Mouse (Mus musculus) C3H10T1/2 (cell line): ENCODE data around the gene Col11a2. TPM values are rescaled to one million over a fixed set of nuclear protein-coding genes. Genes with fewer than 3 reads are reported as not detected.

Experiments
- polyA plus RNA-seq, 2 experiments: library from polyadenylated mRNA; unstranded; fragments of >200 nt; fragmentation: generic; extraction: Trizol; gene quantifications; one replicate each; pipeline ENCODE4 v1.2.1; 2012; ENCODE audit warnings: missing spikeins in 2 of 2

Col11a2 gene
- polyA plus RNA-seq, result 1 to 10 TPM in 1 of 2 experiments, under 1 TPM in 1; 0.06 to 3.6 TPM

GRCm38 (mm10) chr17:34038878-34039561, at the start of gene Col11a2:
Gene Col11a2, plus strand, starts transcription at chr17:34039437.

GRCm38 (mm10) chr17:34000150-34000537, 39.1 kb upstream of the Col11a2 start, which contains the start of gene H2-K1:
Gene H2-K1, minus strand, starts transcription at chr17:34000347.

DNA sequence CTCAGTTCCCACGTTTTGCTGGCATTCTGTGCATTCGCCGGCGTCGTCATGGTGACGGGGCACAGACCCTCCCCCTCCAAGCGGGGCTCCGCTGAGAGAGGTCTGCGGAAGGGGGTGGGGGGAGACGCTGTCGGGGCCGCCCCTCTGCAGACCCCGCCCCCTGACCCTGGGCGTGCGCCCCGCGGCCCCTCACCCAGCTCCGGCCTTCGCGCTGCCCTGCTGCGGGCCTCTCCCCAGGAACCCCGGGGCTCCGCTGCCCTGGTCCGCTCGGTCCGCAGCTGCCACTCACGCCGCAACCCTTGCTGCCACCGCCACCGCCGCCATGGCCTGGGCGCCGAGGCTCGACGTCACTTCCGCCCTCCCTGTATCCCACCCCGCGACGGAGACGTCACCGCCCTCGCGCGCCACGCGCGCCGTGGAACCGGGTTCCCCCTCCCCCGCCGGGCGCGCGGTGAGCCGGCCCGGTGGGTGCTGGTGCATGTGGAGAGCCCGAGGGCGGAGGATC, 14.9 kb upstream of the Col11a2 start, which contains the start of gene Ring1:
Gene Ring1 (minus strand): TSS at position 364 of the 505 bp plus-strand sequence.

DNA sequence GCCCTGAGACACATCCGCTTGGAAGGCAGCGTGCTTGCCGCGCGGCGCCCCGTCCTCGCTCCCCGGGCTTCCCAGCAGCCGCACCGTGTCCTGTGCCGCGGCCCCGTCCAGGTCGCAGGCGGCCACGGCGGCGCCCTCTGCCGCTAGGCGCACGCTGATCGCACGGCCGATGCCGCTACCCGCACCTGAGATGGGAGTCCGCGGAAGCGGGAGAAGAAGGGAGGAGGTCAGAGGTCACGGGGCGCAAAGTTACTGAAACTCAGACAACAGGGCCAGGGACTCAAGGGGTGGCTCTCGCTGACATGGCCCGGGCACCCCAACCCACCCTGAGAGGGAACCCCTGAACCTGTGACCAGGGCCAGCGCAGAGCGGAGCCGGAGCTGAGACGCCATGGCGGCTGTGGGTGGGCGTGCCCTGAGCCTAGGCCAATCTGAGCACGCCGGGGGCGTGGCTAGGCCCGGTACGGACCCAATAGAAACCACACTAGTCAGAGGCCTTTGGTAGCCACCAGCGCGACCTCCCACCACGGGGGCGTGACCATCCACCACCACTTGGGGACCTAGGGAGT, 11.5 kb upstream of the Col11a2 start, which contains the start of gene H2-Ke6:
Gene H2-Ke6 (minus strand): TSS at position 405 of the 568 bp plus-strand sequence.

DNA sequence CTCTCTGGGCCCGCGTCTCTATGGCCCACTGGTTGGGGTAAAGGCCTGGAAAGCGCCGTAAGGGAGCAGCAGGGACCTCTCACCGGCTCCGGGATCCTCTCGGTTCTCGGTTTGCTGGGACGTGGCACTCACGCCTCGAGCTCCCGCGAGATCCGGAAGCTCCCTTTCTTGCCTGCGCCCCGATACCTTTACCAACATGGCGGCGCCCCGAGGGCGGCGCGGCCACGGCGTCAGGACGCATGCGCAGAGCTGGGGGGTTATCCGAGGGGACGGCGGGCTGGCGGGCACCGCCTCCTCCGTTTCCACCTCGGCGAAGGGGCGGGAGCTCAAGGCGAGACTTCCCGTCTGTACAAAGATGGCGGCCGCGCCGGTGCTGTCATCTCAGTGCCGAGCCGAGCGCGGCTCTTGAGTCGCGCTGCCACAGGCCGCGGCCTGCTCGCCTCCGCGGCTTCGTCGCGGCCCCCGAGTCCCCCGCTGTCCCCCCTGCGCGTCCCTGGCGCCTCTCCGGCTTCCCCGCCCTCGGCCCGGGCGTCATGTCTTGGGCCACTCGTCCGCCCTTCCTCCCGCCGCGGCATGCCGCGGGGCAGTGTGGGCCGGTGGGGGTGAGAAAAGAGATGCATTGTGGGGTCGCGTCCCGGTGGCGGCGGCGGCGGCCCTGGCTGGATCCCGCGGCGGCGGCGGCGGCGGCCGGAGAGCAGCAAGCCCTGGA, 7.6 kb upstream of the Col11a2 start, which contains the start of the genes Slc39a7 and Rxrb:
Gene Slc39a7 (minus strand): TSS at position 218 of the 709 bp plus-strand sequence.
Gene Rxrb (plus strand): TSS at position 348 of the 709 bp plus-strand sequence.

GRCm38 (mm10) chr17:34092197-34092875, 53.1 kb downstream of the Col11a2 start, which contains the start of gene H2-Oa:
Gene H2-Oa, plus strand, starts transcription at chr17:34092340.

Other genes with a start within 250 kb of the Col11a2 start
- gene Kank3, start 228.9 kb upstream of the Col11a2 start, polyA plus RNA-seq, result 1 to 10 TPM; 1.0 to 4.9 TPM
- over 10,000 TPM; 10,760 to 16,218 TPM for gene Rps28, start 214.9 kb upstream of the Col11a2 start, polyA plus RNA-seq
- gene Ndufa7, start 214.9 kb upstream of the Col11a2 start, polyA plus RNA-seq, result 100 to 1,000 TPM; 479 to 931 TPM
- 100 to 1,000 TPM in 1 of 2 experiments, 10 to 100 TPM in 1; 81.6 to 103 TPM for gene Cd320, start 196.3 kb upstream of the Col11a2 start, polyA plus RNA-seq
- not detected for gene Gm7029, start 165.6 kb upstream of the Col11a2 start, polyA plus RNA-seq
- 10 to 100 TPM; 39.2 to 77.3 TPM for gene Kifc1, start 148.8 kb upstream of the Col11a2 start, polyA plus RNA-seq
- gene Platr17, start 134.3 kb upstream of the Col11a2 start, polyA plus RNA-seq, result under 1 TPM in 1 of 2 experiments, not detected in 1; 0.06 TPM
- gene Daxx, start 130.0 kb upstream of the Col11a2 start, polyA plus RNA-seq, result 10 to 100 TPM; 13.4 to 31.0 TPM
- gene Tapbp, start 123.5 kb upstream of the Col11a2 start, polyA plus RNA-seq, result 100 to 1,000 TPM in 1 of 2 experiments, 10 to 100 TPM in 1; 39.2 to 255 TPM
- 10 to 100 TPM; 20.9 to 42.1 TPM for gene Zbtb22, start 123.5 kb upstream of the Col11a2 start, polyA plus RNA-seq
- 10 to 100 TPM; 19.9 to 40.0 TPM for gene Rgl2, start 109.9 kb upstream of the Col11a2 start, polyA plus RNA-seq
- 100 to 1,000 TPM; 122 to 253 TPM for gene Pfdn6, start 99.1 kb upstream of the Col11a2 start, polyA plus RNA-seq
- gene Wdr46, start 98.8 kb upstream of the Col11a2 start, polyA plus RNA-seq, result 10 to 100 TPM; 25.4 to 28.0 TPM
- 1 to 10 TPM in 1 of 2 experiments, under 1 TPM in 1; 0.66 to 1.2 TPM for gene B3galt4, start 87.9 kb upstream of the Col11a2 start, polyA plus RNA-seq
- gene Vps52, start 83.6 kb upstream of the Col11a2 start, polyA plus RNA-seq, result 10 to 100 TPM; 20.0 to 36.5 TPM
- gene Rps18, start 83.4 kb upstream of the Col11a2 start, polyA plus RNA-seq, result 100 to 1,000 TPM; 437 to 511 TPM
- gene H2-K1, start 39.1 kb upstream of the Col11a2 start, polyA plus RNA-seq, result 10 to 100 TPM in 1 of 2 experiments, 1 to 10 TPM in 1; 4.9 to 16.7 TPM
- 10 to 100 TPM; 21.3 to 55.6 TPM for gene Ring1, start 14.8 kb upstream of the Col11a2 start, polyA plus RNA-seq
- 10 to 100 TPM; 28.3 to 67.1 TPM for gene H2-Ke6, start 11.4 kb upstream of the Col11a2 start, polyA plus RNA-seq
- 100 to 1,000 TPM; 129 to 161 TPM for gene Slc39a7, start 7.8 kb upstream of the Col11a2 start, polyA plus RNA-seq
- gene Rxrb, start 7.6 kb upstream of the Col11a2 start, polyA plus RNA-seq, result 10 to 100 TPM; 41.4 to 60.6 TPM
- not detected for gene H2-Oa, start 52.9 kb downstream of the Col11a2 start, polyA plus RNA-seq
- gene H2-DMa, start 80.1 kb downstream of the Col11a2 start, polyA plus RNA-seq, result 10 to 100 TPM in 1 of 2 experiments, 1 to 10 TPM in 1; 5.1 to 26.0 TPM
- 100 to 1,000 TPM in 1 of 2 experiments, 10 to 100 TPM in 1; 56.1 to 145 TPM for gene Brd2, start 83.2 kb downstream of the Col11a2 start, polyA plus RNA-seq
- under 1 TPM; 0.04 to 0.47 TPM for gene H2-DMb2, start 103.9 kb downstream of the Col11a2 start, polyA plus RNA-seq
- under 1 TPM; 0.12 to 0.91 TPM for gene H2-DMb1, start 113.6 kb downstream of the Col11a2 start, polyA plus RNA-seq
- gene Tap1, start 148.1 kb downstream of the Col11a2 start, polyA plus RNA-seq, result 1 to 10 TPM in 1 of 2 experiments, under 1 TPM in 1; 0.30 to 5.7 TPM
- 1 to 10 TPM in 1 of 2 experiments, under 1 TPM in 1; 0.21 to 2.7 TPM for gene Psmb9, start 148.3 kb downstream of the Col11a2 start, polyA plus RNA-seq
- gene Psmb8, start 158.3 kb downstream of the Col11a2 start, polyA plus RNA-seq, result 1 to 10 TPM in 1 of 2 experiments, under 1 TPM in 1; 0.05 to 1.6 TPM
- 10 to 100 TPM in 1 of 2 experiments, under 1 TPM in 1; 0.12 to 13.2 TPM for gene Tap2, start 164.1 kb downstream of the Col11a2 start, polyA plus RNA-seq
- not detected for gene H2-Ob, start 199.5 kb downstream of the Col11a2 start, polyA plus RNA-seq
- not detected for gene H2-Ab1, start 218.3 kb downstream of the Col11a2 start, polyA plus RNA-seq
- gene H2-Aa, start 248.4 kb downstream of the Col11a2 start, polyA plus RNA-seq, result not detected